Mouse (Mus musculus) hindbrain, embryonic 16.5 days (tissue): Measurements from ENCODE around the gene Gm44502. TPM values are rescaled to one million over a fixed set of nuclear protein-coding genes. Genes with fewer than 3 reads are reported as not detected.
A peak's percentile ranks its signal among the peaks of the same experiment; 100 is the strongest.

Experiments used
- ATAC-seq: fragments of 200-750 bp; cut with Nextera tagmentation; 2 replicates; pipeline ENCODE4 v1.8.0; 2017; ENCODE audit warnings: moderate TSS enrichment, moderate library complexity
- H3K27ac ChIP-seq: fragments of 300-500 bp; sonication (generic); 2 replicates; pipeline ENCODE4 v1.5.1; 2014; ENCODE audit warnings: low read depth, mild to moderate bottlenecking, control low read depth, low read length, moderate library complexity
- H3K27me3 ChIP-seq: fragments of 300-500 bp; sonication (generic); replicated peaks from 2 replicates; pipeline ENCODE4 v1.6.1; 2014; ENCODE audit warnings: low read length; ENCODE audit not compliant: control insufficient read depth, insufficient read depth
- H3K36me3 ChIP-seq: fragments of 300-500 bp; sonication (generic); 2 replicates; pipeline ENCODE4 v1.6.1; 2014; ENCODE audit warnings: mild to moderate bottlenecking, low read length, moderate library complexity, mixed read lengths; ENCODE audit not compliant: control insufficient read depth, insufficient read depth
- H3K4me1 ChIP-seq: fragments of 300-500 bp; sonication (generic); 2 replicates; pipeline ENCODE4 v1.6.1; 2014; ENCODE audit warnings: low read depth, low read length; ENCODE audit not compliant: control insufficient read depth, insufficient read depth
- H3K4me2 ChIP-seq: fragments of 300-500 bp; sonication (generic); 2 replicates; pipeline ENCODE4 v1.6.1; 2014; ENCODE audit warnings: mild to moderate bottlenecking, low read length, control low read depth, moderate library complexity
- H3K4me3 ChIP-seq: fragments of 300-500 bp; sonication (generic); 2 replicates; pipeline ENCODE4 v1.5.1; 2014; ENCODE audit warnings: mild to moderate bottlenecking, low read length, control low read depth, moderate library complexity
- H3K9ac ChIP-seq: fragments of 300-500 bp; sonication (generic); 2 replicates; pipeline ENCODE4 v1.6.1; 2014; ENCODE audit warnings: low read depth, mild to moderate bottlenecking, control low read depth, low read length, moderate library complexity
- H3K9me3 ChIP-seq: fragments of 300-500 bp; sonication (generic); 2 replicates; pipeline ENCODE4 v1.6.1; 2014; ENCODE audit warnings: mild to moderate bottlenecking, low read length, moderate library complexity; ENCODE audit not compliant: control insufficient read depth
- WGBS: fragments of 180-500 bp; shearing (Covaris S2); extraction: QIAGEN DNeasy Blood & Tissue Kit; methylation state at CpG from one replicate; pipeline ENCODE4 v1.1.7; 2014; 5-methylcytosine and 5-hydroxymethylcytosine counted together
- polyA plus RNA-seq: library from polyadenylated mRNA; unstranded; fragments of >200 nt; fragmentation: Nextera tagmentation; extraction: Ambion mirVana; gene quantifications from 2 replicates; pipeline ENCODE4 v1.2.1, GENCODE M21; 2015

Gene Gm44502
- polyA plus RNA-seq: 0.11 TPM in 1 of 2 replicates, not detected in the other

GRCm38 (mm10) chr15:89429352-89430221, at the start of gene Gm44502, which contains the start of the genes C730034F03Rik and Chkb:
Gene Gm44502 (minus strand): TSS chr15:89429696.
Gene C730034F03Rik (plus strand): TSS chr15:89429589.
Gene Chkb (minus strand): TSS chr15:89429908.
- H3K4me3 ChIP-seq: peak within 1 kb of the TSS; percentile 68
- H3K9me3 ChIP-seq: no peaks in the 10 kb centered on the region
- H3K36me3 ChIP-seq: peaks cover 14% of the 10 kb centered on the region
- H3K4me2 ChIP-seq: peak within 1 kb of the TSS; percentile 95
- peak within 1 kb of the TSS; percentile 88 for H3K9ac ChIP-seq
- H3K27ac ChIP-seq: peak within 1 kb of the TSS; percentile 92
- H3K4me1 ChIP-seq: peaks cover 11% of the 10 kb centered on the region
- no peaks in the 10 kb centered on the region for H3K27me3 ChIP-seq
- under 1% methylated on average over 70 of the region's 70 CpGs for WGBS
- ATAC-seq: peak; percentile 97

DNA sequence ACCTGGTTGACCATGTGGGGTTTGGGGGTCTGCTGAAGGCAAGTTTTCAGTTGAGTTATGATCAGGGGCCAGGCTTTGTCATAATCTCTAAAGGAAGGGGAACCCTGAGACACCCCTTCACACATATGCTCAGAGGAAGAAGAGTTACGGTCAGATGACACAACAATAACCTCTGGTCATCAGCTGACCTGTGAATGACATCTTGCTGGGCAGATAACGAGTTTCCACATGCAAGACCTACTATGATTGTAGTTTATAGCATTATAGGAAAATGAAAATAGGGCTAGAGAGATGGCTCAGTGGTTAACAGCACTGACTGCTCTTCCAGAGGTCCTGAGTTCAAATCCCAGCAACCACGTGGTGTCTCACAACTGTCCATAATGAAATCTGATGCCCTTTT, 49.1 kb upstream of the Gm44502 start:
- H3K27me3 ChIP-seq: no peaks in the 10 kb centered on the region
- H3K9me3 ChIP-seq: no peaks in the 10 kb centered on the region
- H3K4me1 ChIP-seq: peaks cover 18% of the 10 kb centered on the region
- ATAC-seq: no peak
- no peak overlapping the region for H3K27ac ChIP-seq
- no peak overlapping the region for H3K4me2 ChIP-seq
- no peaks in the 10 kb centered on the region for H3K36me3 ChIP-seq
- 87% methylated on average over 3 of the region's 3 CpGs for WGBS
- H3K4me3 ChIP-seq: no peak overlapping the region
- H3K9ac ChIP-seq: no peak overlapping the region

DNA sequence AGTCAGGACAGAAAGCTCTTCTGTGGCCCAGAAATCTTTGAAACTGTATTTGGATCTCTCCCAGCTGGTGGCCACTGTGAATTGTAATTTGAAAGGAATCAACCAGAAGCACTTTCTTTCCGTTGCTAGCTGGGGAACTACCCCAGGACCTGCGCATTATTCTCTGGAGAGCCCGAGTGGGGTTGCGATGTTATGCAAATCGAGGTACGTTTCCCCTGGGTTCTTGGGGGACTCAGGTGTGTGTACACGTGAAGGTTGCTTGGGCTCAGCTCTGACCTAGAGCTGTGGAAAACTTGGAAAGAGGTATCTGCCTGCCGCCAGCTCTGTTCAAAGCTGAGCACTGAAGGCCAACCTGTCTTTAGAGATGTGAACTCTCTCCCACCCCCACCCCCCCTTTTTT, 48.3 kb upstream of the Gm44502 start:
- H3K4me3 ChIP-seq: no peak overlapping the region
- H3K36me3 ChIP-seq: no peaks in the 10 kb centered on the region
- no peak overlapping the region for H3K9ac ChIP-seq
- no peaks in the 10 kb centered on the region for H3K9me3 ChIP-seq
- WGBS: 44% methylated on average over 8 of the region's 8 CpGs
- no peak overlapping the region for H3K27ac ChIP-seq
- no peak for ATAC-seq
- no peaks in the 10 kb centered on the region for H3K27me3 ChIP-seq
- H3K4me2 ChIP-seq: no peak overlapping the region
- H3K4me1 ChIP-seq: peaks cover 18% of the 10 kb centered on the region

DNA sequence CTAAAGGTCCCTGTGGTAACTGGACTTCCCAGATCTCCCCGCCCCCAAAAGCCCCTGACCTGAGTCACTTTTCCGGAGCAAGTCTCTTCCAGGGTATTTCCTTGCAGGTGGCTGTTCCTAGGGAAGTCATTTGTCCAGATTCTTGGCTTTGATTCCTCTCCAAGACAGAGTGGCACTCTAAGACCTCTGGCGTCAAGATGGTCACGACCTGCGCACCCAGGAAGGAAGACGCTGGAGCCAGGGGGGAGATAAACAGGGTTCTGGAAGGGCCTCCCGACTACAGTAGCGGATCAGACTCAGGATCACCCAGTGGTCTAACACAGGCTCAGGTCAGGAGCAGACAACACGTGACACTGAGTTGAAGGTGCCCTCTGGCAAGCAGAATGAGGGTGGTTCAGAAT, 47.6 kb upstream of the Gm44502 start, which contains the start of gene Arsa:
Gene Arsa, minus strand, starts transcription at position 335 of the 401 bp plus-strand sequence.
- Histone ChIP-seq H3K4me3 (peak within 1 kb of the TSS; percentile 73), H3K4me2 (peak within 1 kb of the TSS; percentile 94), H3K4me1 (peaks cover 18% of the 10 kb centered on the region), H3K36me3 (no peaks in the 10 kb centered on the region), H3K9me3 (no peaks in the 10 kb centered on the region), H3K27ac (peak within 1 kb of the TSS; percentile 88), H3K27me3 (no peaks in the 10 kb centered on the region), H3K9ac (peak within 1 kb of the TSS; percentile 78)
- 28% methylated on average over 9 of the region's 9 CpGs for whole genome bisulfite sequencing
- ATAC-seq: no peak

DNA sequence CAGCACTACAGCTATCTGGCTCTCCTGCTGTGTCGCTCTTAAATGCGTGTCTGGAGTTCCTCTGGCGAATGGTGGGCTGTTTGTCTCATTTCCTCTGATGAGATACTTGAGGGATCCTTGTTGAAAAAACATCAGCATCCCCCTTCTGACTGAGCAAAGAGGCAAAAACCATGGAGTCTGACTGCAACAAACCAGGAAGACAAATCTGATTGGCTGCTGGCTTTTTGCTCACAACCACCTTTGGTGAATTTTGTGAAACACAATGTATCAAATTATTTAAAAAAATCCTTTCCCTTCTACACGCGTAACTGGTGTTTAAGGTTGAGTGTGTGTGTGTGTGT, 46.9 kb upstream of the Gm44502 start:
- Histone ChIP-seq H3K36me3 (no peaks in the 10 kb centered on the region), H3K27me3 (no peaks in the 10 kb centered on the region), H3K4me3 (peak overlapping the region; percentile 73), H3K9me3 (no peaks in the 10 kb centered on the region), H3K4me2 (peak overlapping the region; percentile 94), H3K27ac (peak overlapping the region; percentile 88), H3K9ac (peak overlapping the region; percentile 78), H3K4me1 (peaks cover 18% of the 10 kb centered on the region)
- no peak; the same call in 1 of the 2 replicates for ATAC-seq
- 3% methylated on average over 5 of the region's 5 CpGs for WGBS

DNA sequence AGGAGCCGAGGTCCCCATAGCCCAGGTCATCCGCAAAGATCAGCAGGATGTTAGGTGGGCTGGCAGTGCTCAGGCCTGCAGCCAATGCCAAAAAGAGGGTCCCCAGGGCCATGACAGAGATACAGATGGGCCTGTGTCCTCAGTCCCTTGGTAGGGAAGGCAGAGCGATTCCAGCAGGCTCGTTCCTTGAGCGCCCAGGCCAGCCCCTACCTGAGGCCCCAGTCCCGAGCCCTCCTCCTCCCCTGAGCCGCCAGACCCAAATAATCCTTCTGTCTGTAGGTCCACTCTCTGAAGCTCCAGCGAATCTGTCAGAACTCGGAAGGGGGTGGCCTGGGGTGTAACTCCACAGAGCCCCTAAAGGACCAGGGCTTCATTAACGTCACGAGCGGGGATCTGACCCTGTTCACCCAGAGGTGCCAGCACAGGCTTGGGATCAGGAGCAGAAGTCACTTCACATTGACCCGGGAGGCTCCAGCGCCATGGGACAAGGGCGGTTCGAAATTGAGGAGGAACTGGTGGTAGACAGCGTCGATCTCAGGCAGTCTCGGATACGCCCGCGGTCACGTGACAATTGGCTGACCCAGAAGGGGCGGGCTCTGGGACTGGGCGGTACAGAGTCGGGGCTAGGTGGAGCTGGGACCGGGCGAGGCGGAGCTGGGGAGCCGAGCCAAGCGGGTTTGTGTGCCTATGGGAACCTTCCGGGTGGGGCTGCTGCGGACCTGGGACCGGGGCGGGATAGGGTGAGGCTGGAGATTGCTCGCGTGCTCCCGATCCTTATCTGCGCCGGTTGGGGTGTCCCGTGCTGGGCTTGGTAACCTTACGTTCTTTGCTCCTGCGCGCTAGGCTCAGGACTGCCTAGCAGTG, 46.3 kb upstream of the Gm44502 start:
- H3K27ac ChIP-seq: peak overlapping the region; percentile 88
- H3K4me3 ChIP-seq: peak overlapping the region; percentile 73
- H3K36me3 ChIP-seq: no peaks in the 10 kb centered on the region
- 10% methylated on average over 42 of the region's 44 CpGs for WGBS
- peak; percentile 98 for ATAC-seq
- H3K4me1 ChIP-seq: peaks cover 18% of the 10 kb centered on the region
- peak overlapping the region; percentile 78 for H3K9ac ChIP-seq
- no peaks in the 10 kb centered on the region for H3K9me3 ChIP-seq
- H3K27me3 ChIP-seq: no peaks in the 10 kb centered on the region
- H3K4me2 ChIP-seq: peak overlapping the region; percentile 94

GRCm38 (mm10) chr15:89475293-89475600, 45.8 kb upstream of the Gm44502 start:
- H3K4me1 ChIP-seq: peaks cover 18% of the 10 kb centered on the region
- H3K4me2 ChIP-seq: peak overlapping the region; percentile 94
- no peak overlapping the region for H3K27ac ChIP-seq
- no peaks in the 10 kb centered on the region for H3K36me3 ChIP-seq
- H3K9ac ChIP-seq: peak overlapping the region; percentile 78
- H3K9me3 ChIP-seq: no peaks in the 10 kb centered on the region
- peak overlapping the region; percentile 73 for H3K4me3 ChIP-seq
- no peak for ATAC-seq
- no peaks in the 10 kb centered on the region for H3K27me3 ChIP-seq
- WGBS: 86% methylated on average over 7 of the region's 7 CpGs

DNA sequence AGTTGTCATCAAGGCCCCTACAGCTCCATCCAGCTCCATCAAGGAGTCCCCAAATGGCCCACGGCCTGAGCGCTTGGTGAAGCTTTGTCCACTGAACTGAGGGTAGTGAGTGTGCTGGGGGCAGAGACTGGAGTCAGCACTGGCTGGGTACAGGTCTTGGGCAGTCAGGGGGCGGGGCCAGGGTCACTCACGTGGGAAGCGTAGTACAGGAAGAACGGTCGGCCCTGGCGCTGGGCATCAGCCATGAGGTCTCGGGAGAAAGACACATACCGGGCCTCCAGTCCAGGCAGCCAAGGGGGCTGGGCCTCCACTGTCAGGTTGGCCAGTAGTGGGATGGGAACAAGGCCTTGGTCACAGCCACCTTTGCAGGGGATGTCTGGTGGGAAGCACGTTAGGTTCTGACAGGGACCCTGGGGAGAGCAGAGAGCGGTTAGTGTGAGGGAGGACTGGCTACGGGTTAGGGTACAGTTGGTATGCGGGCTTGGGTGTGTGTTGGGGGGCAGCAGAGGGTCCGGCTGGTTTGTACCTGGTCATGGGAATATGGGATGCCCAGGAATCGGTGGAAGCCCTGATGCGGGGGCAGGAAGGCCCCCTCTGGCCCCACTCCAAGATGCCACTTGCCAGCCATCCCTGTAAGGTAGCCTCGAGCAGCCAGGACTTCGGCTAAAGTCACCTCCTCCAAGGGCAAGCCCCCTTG, 45.2 kb upstream of the Gm44502 start:
- peaks cover 18% of the 10 kb centered on the region for H3K4me1 ChIP-seq
- no peaks in the 10 kb centered on the region for H3K36me3 ChIP-seq
- H3K9ac ChIP-seq: no peak overlapping the region
- peak overlapping the region; percentile 73 for H3K4me3 ChIP-seq
- no peaks in the 10 kb centered on the region for H3K27me3 ChIP-seq
- no peak overlapping the region for H3K27ac ChIP-seq
- H3K9me3 ChIP-seq: no peaks in the 10 kb centered on the region
- H3K4me2 ChIP-seq: peak overlapping the region; percentile 94
- no peak for ATAC-seq
- 93% methylated on average over 19 of the region's 19 CpGs for WGBS
